Mouse (Mus musculus): ENCODE data around the gene Vwa1. TPM values are rescaled to one million over a fixed set of nuclear protein-coding genes. Genes with fewer than 3 reads are reported as not detected.
A peak's percentile ranks its signal among the peaks of the same experiment; 100 is the strongest.
"Not testable (repeated sequence)": the region's sequence is repeated elsewhere in the genome, so short reads cannot be mapped to it uniquely, and the experiment has no call there.

Vwa1 gene
- total RNA-seq, 1 experiment from 2014 or later: 0.12 TPM

GRCm38 (mm10) chr4:155759862-155760612, 14.5 kb downstream of the Vwa1 start:
- ATAC-seq (ENCODE audit: extremely low read depth, insufficient number of reproducible peaks, low FRiP score, poor library complexity, severe bottlenecking): 0 out of 2 replicates have a peak, but pooled peaks have one; percentile 25

- ATAC-seq (ENCODE audit: extremely low read depth, insufficient number of reproducible peaks, low FRiP score, poor library complexity, severe bottlenecking): no peak
Measured at GRCm38 (mm10) chr4:155757011-155757410, 17.5 kb downstream of the Vwa1 start.

DNA sequence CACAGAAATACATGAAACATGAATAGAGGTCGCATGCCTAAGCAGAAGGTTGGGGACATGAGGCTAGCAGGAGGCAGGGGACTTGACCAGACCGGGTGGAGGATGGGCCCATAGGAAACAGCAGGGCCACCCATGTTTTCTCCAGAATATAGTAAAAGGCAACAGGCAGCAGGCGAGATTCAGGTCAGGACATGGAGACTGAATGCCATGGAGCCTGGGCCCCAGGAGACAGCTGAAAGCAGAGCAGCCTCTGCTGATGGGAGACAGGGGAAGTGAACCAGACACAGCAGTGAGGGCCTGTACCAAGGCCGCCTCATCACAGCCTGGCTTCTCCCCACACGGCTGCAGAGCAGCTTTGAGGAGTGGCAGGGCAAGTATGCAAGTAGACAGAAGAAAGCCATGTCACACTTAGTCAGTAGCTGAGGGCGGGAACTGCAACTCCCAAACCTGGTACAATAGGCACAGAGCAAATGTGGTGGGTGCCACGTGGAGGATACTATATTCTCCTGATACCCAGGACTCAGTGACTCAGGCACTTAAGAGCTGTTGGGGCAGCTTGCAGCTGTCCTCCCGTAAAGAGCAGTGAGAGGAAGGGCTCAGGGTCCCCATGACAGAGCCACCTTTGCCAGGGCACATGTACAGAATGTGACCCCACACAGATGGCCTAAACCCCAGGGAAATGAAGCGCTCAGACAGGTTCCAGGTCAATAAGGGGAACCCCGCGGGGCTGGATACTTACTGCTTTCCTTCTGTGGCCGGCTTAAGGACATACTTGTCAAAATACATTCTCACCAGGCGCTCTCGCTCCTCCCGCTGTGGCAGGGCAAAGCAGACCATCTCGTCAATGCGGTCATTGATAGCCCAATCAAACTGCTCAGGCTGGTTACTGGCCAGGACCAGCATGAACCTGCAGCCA, 27.7 kb downstream of the Vwa1 start:
- ATAC-seq (ENCODE audit: extremely low read depth, insufficient number of reproducible peaks, low FRiP score, poor library complexity, severe bottlenecking): no peak

DNA sequence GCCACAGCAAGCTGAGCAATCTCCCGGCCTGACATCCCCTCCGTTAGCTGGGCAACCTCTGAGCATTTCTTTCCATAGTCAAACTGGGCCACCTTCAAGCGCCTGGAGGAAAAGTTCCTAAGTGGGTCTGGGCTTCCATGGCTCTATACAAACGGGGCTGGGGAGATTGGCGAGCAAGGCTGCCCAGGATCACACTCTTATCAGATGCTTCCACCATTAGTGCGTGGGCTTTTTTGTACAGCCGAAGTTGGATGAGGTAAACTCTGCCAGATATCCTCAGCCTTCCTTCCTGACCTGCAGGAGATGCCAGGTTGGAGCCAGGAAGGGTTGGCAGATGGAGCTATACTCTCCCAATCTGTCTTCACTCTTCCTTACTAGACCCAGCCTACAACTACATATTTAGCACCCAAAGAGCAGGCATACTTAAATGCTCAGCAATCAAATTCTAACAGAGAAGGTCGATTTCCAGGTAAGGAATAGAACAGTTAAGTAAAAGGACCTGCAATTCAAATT, 28.4 kb downstream of the Vwa1 start:
- ATAC-seq (ENCODE audit: extremely low read depth, insufficient number of reproducible peaks, low FRiP score, poor library complexity, severe bottlenecking): no peak

DNA sequence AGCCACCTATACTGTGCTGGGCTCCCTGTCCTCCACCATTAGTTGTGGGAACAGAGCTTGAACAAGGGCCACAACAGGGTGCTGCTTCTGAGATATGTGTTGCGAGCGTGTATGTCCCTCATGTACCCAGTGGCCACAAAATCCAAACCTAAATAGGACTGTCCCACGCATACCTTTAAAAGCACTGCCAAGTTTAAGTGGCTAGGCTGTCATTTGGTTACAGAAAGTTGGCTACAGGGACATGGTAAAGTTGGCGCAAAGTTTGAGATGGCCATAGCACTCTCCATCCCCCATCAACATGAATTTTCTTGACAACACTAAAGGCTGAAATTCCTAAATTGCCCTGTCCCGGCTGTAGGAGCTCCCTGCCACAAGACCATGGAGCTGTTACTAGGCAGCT, 29.4 kb downstream of the Vwa1 start:
- no peak for ATAC-seq (ENCODE audit: extremely low read depth, insufficient number of reproducible peaks, low FRiP score, poor library complexity, severe bottlenecking)

DNA sequence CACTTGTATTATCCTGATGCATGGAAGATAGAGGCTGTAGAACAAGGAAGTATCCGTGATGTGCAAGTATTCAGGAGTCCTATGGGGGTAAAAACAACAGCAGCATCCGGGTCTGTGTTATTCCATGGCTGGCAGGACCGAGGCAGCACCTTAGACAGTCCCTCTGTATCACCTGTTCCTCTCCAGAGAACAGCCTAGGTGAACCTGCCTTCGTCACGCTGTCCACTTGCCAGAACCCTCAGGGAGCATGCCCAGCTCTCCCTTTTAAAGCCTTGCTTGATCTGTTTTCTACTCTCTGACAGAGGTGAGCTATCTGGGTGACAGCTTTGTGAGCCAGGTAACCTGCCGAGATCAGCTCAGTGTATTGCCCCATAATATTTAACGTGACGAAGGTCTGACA, 30.0 kb downstream of the Vwa1 start:
- no peak for ATAC-seq (ENCODE audit: extremely low read depth, insufficient number of reproducible peaks, low FRiP score, poor library complexity, severe bottlenecking)

GRCm38 (mm10) chr4:155742684-155743083, 31.8 kb downstream of the Vwa1 start:
- ATAC-seq (ENCODE audit: extremely low read depth, insufficient number of reproducible peaks, low FRiP score, poor library complexity, severe bottlenecking): no peak

GRCm38 (mm10) chr4:155740681-155741080, 33.8 kb downstream of the Vwa1 start:
- ATAC-seq (ENCODE audit: extremely low read depth, insufficient number of reproducible peaks, low FRiP score, poor library complexity, severe bottlenecking): not testable (repeated sequence)

DNA sequence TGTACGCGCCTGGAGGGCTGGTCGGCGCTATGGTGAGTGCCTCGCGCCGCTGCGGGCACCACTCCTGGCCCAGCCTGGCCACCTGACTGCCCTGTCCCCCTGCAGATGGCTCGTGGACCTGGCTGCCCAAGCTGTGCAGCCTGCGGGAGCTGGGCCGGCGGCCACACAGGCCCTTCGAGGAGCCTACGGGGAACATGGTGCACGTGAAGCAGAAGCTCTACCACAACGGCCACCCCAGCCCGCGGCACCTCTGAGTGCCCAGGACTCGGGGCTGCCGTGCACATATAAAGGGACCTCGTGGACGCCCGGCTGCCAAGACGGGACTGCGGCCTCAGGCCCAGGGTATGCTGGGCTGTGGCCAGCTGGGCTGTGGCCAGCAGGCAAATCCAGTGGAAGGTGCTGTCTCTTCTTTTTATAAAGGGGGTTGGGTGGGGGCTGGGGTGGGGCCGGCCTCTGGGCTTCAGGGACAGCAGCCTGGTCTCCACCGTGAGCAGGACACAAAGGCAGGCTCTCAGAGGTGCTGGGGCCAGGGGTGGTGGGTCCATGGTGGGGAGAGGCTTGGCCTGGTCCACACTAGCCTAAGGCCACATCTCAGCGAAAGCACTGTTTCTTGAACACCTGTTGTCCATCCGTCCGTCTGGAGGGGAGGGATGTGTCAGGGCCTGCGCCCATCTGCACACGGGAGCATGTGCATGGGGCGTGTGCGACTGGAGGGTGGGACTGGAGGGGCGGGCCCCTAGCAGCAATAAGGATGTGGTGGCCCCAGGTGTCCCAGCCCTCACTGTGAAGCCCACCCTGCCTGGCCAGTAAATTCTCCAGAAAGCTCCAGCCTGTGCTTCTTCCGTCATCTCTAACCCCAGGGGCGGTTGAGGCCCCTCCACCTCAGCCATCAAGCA, 34.5 kb downstream of the Vwa1 start:
- no peak for ATAC-seq (ENCODE audit: extremely low read depth, insufficient number of reproducible peaks, low FRiP score, poor library complexity, severe bottlenecking)

- ATAC-seq (ENCODE audit: extremely low read depth, insufficient number of reproducible peaks, low FRiP score, poor library complexity, severe bottlenecking): no peak
Measured at GRCm38 (mm10) chr4:155739152-155739551, 35.3 kb downstream of the Vwa1 start.

DNA sequence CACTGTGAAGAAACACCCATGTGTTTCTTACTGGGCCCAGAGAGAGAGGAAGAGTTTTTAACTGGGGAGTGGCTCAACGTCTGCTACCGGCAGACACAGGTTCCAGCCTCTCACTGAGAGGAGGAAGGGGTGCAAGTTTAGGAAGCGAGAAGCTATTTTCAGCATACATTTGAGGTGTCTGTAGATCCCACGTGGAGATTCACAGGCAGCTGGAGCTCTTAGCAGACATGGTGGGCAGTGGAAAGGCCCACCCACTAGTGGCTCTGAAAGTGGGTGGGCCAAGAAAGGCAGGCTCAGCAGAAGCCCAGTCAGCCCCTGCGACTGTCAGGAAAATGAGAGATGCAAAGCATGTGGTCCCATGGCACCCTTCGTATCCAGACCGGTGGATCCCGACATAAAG, 36.2 kb downstream of the Vwa1 start:
- no peak for ATAC-seq (ENCODE audit: extremely low read depth, insufficient number of reproducible peaks, low FRiP score, poor library complexity, severe bottlenecking)

- no peak for ATAC-seq (ENCODE audit: extremely low read depth, insufficient number of reproducible peaks, low FRiP score, poor library complexity, severe bottlenecking)
Measured at GRCm38 (mm10) chr4:155736421-155736820, 38.1 kb downstream of the Vwa1 start.

DNA sequence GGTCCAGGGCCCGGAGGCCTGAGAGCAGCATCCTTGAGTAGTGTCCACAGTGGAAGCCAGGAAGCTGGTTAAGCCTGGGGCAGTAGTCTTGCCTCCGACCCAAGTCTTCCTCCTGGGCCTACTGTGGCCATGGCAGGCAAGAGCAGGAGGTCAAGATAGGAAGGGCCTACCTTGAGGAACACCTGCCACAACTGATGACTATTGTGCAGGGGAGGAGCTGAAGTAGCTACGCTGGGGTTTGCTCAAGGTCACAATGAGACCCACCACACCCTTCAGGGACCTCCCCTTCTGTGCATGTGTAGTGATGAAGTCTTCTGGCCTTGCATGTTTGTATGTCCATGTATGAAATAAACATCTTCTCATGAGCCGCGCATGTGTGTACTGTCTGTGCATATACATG, 38.7 kb downstream of the Vwa1 start:
- no peak for ATAC-seq (ENCODE audit: extremely low read depth, insufficient number of reproducible peaks, low FRiP score, poor library complexity, severe bottlenecking)

GRCm38 (mm10) chr4:155734951-155735702, 39.4 kb downstream of the Vwa1 start:
- ATAC-seq (ENCODE audit: extremely low read depth, insufficient number of reproducible peaks, low FRiP score, poor library complexity, severe bottlenecking): no peak

DNA sequence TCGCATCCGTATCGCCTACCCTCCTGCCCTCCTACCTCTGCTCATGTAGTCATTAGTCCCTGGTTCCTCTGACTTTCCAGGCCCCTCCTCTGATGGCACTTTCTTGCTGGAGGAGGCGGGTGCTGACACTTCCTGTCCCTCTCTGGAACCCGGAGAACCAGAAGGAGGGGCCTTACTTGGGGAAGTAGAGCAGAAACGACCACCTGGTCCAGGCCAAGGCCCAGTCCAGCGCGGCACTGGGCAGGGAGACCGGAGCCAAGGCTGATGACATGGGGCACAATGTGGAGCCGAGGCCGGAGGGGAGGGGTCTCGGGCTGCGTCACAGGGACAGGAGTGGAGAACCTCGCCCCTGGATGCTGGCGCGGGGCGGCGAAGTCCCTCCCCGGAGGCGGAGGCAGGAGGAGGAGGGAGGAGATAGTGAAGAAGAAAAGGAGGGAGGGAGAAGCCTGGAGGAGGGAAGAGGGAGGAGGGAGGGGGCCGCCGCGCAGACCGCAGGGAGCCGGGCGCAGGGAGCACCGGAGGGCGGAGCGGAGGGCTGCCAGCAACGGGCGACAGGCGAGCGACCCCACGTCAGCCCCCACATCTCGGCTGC, 40.1 kb downstream of the Vwa1 start, which contains the start of gene Tmem240:
Tmem240 (plus strand) TSS at position 451 of the 592 bp plus-strand sequence.
- ATAC-seq (ENCODE audit: extremely low read depth, insufficient number of reproducible peaks, low FRiP score, poor library complexity, severe bottlenecking): peak; percentile 42

DNA sequence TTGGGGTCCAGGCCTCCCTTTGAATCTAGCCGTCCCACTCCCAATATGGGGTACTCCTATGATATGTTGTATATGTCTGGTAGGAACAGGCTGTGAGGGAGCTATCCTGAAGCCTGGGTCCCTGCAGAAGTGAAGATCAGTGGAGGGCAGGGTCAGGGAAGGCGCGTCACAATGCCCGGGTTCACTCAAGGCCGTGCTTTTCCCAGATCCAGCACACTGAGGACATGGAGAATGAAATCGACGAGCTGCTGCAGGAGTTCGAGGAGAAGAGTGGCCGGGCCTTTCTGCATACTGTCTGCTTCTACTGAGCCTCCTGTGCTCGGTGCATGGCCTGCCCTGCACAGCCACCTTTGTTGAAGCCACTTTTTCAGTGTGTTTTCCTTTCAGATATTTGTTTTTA, 41.2 kb downstream of the Vwa1 start:
- no peak for ATAC-seq (ENCODE audit: extremely low read depth, insufficient number of reproducible peaks, low FRiP score, poor library complexity, severe bottlenecking)

GRCm38 (mm10) chr4:155727993-155728392, 46.5 kb downstream of the Vwa1 start:
- ATAC-seq (ENCODE audit: extremely low read depth, insufficient number of reproducible peaks, low FRiP score, poor library complexity, severe bottlenecking): no peak

- peak; percentile 56; the same call in 1 of the 2 replicates for ATAC-seq (ENCODE audit: extremely low read depth, insufficient number of reproducible peaks, low FRiP score, poor library complexity, severe bottlenecking)
Measured at GRCm38 (mm10) chr4:155721668-155722083, 52.8 kb downstream of the Vwa1 start.

All from neutrophil, adult 5-6 weeks (primary cell).